Mouse (Mus musculus) ovary, postnatal 10 days (tissue): ENCODE results near the gene Rdh5.

ENCODE experiments used
- DNase-seq: peaks from one replicate; pipeline ENCODE4 v3.0.0; 2022; ENCODE audit warnings: low spot score

Rdh5 gene

GRCm38 (mm10) chr10:128904812-128905211 lies 17.9 kb downstream of the Rdh5 start:
- DNase-seq = no peak

GRCm38 (mm10) chr10:128902409-128902988 lies 20.2 kb downstream of the Rdh5 start:
- DNase-seq = no peak

- no peak for DNase-seq
Measured at GRCm38 (mm10) chr10:128901409-128901808, 21.3 kb downstream of the Rdh5 start.

GRCm38 (mm10) chr10:128900698-128901097 lies 22.0 kb downstream of the Rdh5 start, which contains the start of gene Cd63:
Gene Cd63, plus strand, starts transcription at chr10:128900989.
- no peak for DNase-seq

GRCm38 (mm10) chr10:128899759-128900490 lies 22.8 kb downstream of the Rdh5 start:
- no peak for DNase-seq

- DNase-seq = no peak
Measured at GRCm38 (mm10) chr10:128897501-128897900, 25.2 kb downstream of the Rdh5 start.

- no peak for DNase-seq
Measured at GRCm38 (mm10) chr10:128896807-128897206, 25.9 kb downstream of the Rdh5 start.

- DNase-seq = no peak
Measured at GRCm38 (mm10) chr10:128895952-128896693, 26.6 kb downstream of the Rdh5 start.

GRCm38 (mm10) chr10:128895437-128895836 lies 27.3 kb downstream of the Rdh5 start:
- DNase-seq = no peak

- DNase-seq = no peak
Measured at GRCm38 (mm10) chr10:128892246-128892645, 30.4 kb downstream of the Rdh5 start.

- no peak for DNase-seq
Measured at GRCm38 (mm10) chr10:128891296-128892094, 31.2 kb downstream of the Rdh5 start, which contains the start of gene Gdf11. Gene Gdf11, minus strand, starts transcription at chr10:128891718.

- no peak for DNase-seq
Measured at GRCm38 (mm10) chr10:128890383-128891295, 32.0 kb downstream of the Rdh5 start.

GRCm38 (mm10) chr10:128889846-128890245 lies 32.8 kb downstream of the Rdh5 start:
- DNase-seq = no peak

GRCm38 (mm10) chr10:128888941-128889827 lies 33.5 kb downstream of the Rdh5 start:
- DNase-seq = no peak

GRCm38 (mm10) chr10:128882067-128882466 lies 40.6 kb downstream of the Rdh5 start:
- DNase-seq = no peak

GRCm38 (mm10) chr10:128878811-128879210 lies 43.9 kb downstream of the Rdh5 start:
- no peak for DNase-seq

GRCm38 (mm10) chr10:128878291-128878690 lies 44.4 kb downstream of the Rdh5 start:
- no peak for DNase-seq

GRCm38 (mm10) chr10:128870341-128870740 lies 52.3 kb downstream of the Rdh5 start:
- DNase-seq = no peak

- DNase-seq = no peak
Measured at GRCm38 (mm10) chr10:128866518-128866917, 56.2 kb downstream of the Rdh5 start.

- no peak for DNase-seq
Measured at GRCm38 (mm10) chr10:128866042-128866441, 56.6 kb downstream of the Rdh5 start.
